Mouse (Mus musculus): ENCODE results near the gene Olfr568. TPM values are rescaled to one million over a fixed set of nuclear protein-coding genes. Genes with fewer than 3 reads are reported as not detected.
A peak's percentile ranks its signal among the peaks of the same experiment; 100 is the strongest.

Gene Olfr568
- not detected in 2 replicates for total RNA-seq (2015)
- not detected in 2 replicates for total RNA-seq (2017)

DNA sequence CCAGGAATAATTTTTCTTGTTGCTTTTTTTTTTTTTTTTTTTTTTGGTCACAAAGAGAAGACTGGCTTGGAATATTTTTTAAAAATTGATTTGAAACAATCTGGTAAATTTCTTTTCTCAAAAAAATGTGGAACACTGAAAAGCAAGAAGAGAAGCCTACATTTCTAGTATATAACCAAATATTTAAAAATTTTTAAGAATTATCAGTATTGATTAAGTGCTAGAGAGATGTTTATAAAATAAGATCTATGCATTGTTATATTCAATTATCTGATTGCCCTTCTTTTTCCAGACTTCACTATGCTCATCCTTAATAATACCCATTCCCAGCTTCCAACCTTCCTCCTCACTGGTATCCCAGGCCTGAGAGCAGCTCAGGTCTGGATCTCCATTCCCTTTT, at the start of gene Olfr568:
Gene Olfr568, plus strand, starts transcription at position 301 of the 400 bp plus-strand sequence.
- no peak for ATAC-seq (ENCODE audit: poor library complexity, severe bottlenecking)

GRCm38 (mm10) chr7:102855807-102856206, 21.1 kb upstream of the Olfr568 start:
- no peak for ATAC-seq (ENCODE audit: poor library complexity, severe bottlenecking)

DNA sequence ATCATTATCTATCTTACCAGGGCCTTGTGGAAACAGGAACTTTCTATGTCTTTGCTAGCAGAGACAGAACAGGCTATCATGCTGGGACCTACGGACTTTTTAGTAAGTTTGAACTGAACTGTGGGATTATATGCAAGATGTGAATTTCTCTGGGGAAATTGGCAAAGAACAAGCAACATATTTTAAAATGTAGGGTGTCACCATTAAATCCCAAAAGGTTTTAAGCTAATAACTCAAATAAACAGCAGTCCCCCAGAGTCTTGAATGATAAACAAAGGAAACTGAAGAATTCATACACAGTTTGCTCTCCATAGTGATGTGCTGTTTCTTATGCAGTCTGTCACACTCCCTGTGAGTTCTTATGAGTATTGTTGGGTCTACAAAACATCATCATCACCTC, 18.3 kb upstream of the Olfr568 start, which contains the start of gene Olfr566:
Gene Olfr566, minus strand, starts transcription at position 101 of the 400 bp plus-strand sequence.
- ATAC-seq (ENCODE audit: poor library complexity, severe bottlenecking) = no peak

DNA sequence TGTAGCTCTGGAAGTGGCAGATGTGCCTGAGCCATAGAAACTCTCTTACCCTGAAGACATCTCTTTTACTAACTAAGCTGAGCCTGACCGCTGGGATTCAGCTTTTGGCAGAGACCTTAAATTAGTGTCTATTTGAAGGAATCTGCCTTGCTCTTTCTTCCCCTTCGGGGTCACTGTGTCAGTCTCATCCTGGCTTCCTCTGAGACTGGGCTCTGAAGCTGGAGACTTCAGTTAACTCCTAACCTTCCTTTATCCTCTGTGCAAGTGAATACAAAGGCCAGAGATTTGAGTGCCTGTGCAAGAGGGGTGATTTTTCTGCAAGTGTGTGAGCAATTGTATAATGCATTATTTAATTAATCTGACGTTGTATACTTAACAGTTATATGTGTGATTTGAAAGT, 13.9 kb downstream of the Olfr568 start, which contains the start of gene Olfr569:
Gene Olfr569, minus strand, starts transcription at position 101 of the 400 bp plus-strand sequence.
- ATAC-seq (ENCODE audit: poor library complexity, severe bottlenecking) = no peak

- ATAC-seq (ENCODE audit: poor library complexity, severe bottlenecking) = no peak
Measured at GRCm38 (mm10) chr7:102915261-102915660, 38.3 kb downstream of the Olfr568 start.

DNA sequence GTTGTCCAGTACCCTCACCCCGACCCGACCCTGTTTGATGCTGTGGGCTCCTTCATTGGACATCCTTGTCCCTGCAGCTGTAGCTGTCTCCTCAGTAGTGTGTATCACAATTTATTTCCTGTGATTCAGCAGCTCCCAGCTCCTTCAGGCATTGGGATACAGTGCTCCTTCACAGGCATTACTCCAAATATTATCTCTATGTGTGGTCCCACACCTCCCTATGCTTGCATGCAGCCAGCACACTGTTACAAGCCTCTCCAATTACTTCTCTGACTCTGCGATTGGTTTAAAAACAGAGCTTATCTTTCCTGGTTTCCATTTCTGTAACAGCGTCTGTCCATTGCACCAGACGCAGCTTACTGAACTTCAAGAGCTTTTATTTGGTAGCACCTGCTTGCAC, 39.5 kb downstream of the Olfr568 start:
- ATAC-seq (ENCODE audit: poor library complexity, severe bottlenecking) = no peak

- ATAC-seq (ENCODE audit: poor library complexity, severe bottlenecking) = no peak
Measured at GRCm38 (mm10) chr7:102917032-102917875, 40.3 kb downstream of the Olfr568 start, which contains the start of gene Olfr571. Gene Olfr571, minus strand, starts transcription at chr7:102917536.

DNA sequence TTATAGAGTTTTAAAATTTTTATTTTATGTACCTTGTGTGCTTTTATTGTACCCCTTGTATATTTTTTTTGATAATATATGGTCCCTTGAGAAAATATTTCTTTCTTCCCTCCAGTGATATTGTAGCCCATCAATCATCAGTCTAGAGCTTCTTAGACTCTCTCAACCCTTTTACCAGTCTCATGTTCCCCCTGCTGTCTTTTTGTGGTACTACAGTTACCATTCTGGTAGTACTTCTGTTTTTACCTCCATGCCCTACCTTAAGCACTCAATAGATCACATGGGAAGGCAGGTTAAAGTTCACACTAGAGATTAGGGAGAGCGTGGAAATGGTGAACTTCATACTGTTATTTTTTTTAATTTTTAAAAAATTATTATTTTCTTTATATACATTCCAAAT, 42.7 kb downstream of the Olfr568 start:
- peak; percentile 51; the same call in 1 of the 2 replicates for ATAC-seq (ENCODE audit: poor library complexity, severe bottlenecking)

- ATAC-seq (ENCODE audit: poor library complexity, severe bottlenecking) = no peak
Measured at GRCm38 (mm10) chr7:102924109-102924508, 47.2 kb downstream of the Olfr568 start, which contains the start of gene Olfr572. Gene Olfr572, plus strand, starts transcription at chr7:102924409.

GRCm38 (mm10) chr7:102927105-102927504, 50.2 kb downstream of the Olfr568 start:
- peak; percentile 69 for ATAC-seq (ENCODE audit: poor library complexity, severe bottlenecking)

Other genes starting within 250 kb of the Olfr568 start
- gene Olfr554, start 238.7 kb upstream of the Olfr568 start, total RNA-seq (2015) = not detected in 2 replicates
- gene Olfr554, start 238.7 kb upstream of the Olfr568 start, total RNA-seq (2017) = not detected in 2 replicates
- not detected in 2 replicates for gene Olfr555, start 218.3 kb upstream of the Olfr568 start, total RNA-seq (2015)
- not detected in 2 replicates for gene Olfr555, start 218.3 kb upstream of the Olfr568 start, total RNA-seq (2017)
- gene Olfr556, start 212.2 kb upstream of the Olfr568 start, total RNA-seq (2015) = not detected in 2 replicates
- gene Olfr556, start 212.2 kb upstream of the Olfr568 start, total RNA-seq (2017) = not detected in 2 replicates
- 3.5 and 3.7 TPM in 2 replicates for gene Trim68, start 189.8 kb upstream of the Olfr568 start, total RNA-seq (2015)
- 2.9 and 3.4 TPM in 2 replicates for gene Trim68, start 189.8 kb upstream of the Olfr568 start, total RNA-seq (2017)
- gene Olfr557, start 181.2 kb upstream of the Olfr568 start, total RNA-seq (2015) = not detected in 2 replicates
- not detected in 2 replicates for gene Olfr557, start 181.2 kb upstream of the Olfr568 start, total RNA-seq (2017)
- gene Olfr558, start 174.9 kb upstream of the Olfr568 start, total RNA-seq (2015) = not detected in 2 replicates
- gene Olfr558, start 174.9 kb upstream of the Olfr568 start, total RNA-seq (2017) = not detected in 2 replicates
- gene Olfr33, start 158.1 kb upstream of the Olfr568 start, total RNA-seq (2015) = not detected in 2 replicates
- gene Olfr33, start 158.1 kb upstream of the Olfr568 start, total RNA-seq (2017) = not detected in 2 replicates
- not detected in 2 replicates for gene Olfr559, start 149.6 kb upstream of the Olfr568 start, total RNA-seq (2015)
- not detected in 2 replicates for gene Olfr559, start 149.6 kb upstream of the Olfr568 start, total RNA-seq (2017)
- gene Olfr560, start 117.8 kb upstream of the Olfr568 start, total RNA-seq (2015) = not detected in 2 replicates
- gene Olfr560, start 117.8 kb upstream of the Olfr568 start, total RNA-seq (2017) = not detected in 2 replicates
- gene Olfr78, start 117.7 kb upstream of the Olfr568 start, total RNA-seq (2015) = not detected in 2 replicates
- gene Olfr78, start 117.7 kb upstream of the Olfr568 start, total RNA-seq (2017) = not detected in 2 replicates
- not detected in 2 replicates for gene Olfr561, start 105.9 kb upstream of the Olfr568 start, total RNA-seq (2015)
- gene Olfr561, start 105.9 kb upstream of the Olfr568 start, total RNA-seq (2017) = not detected in 2 replicates
- not detected in 2 replicates for gene Olfr564, start 73.6 kb upstream of the Olfr568 start, total RNA-seq (2015)
- not detected in 2 replicates for gene Olfr564, start 73.6 kb upstream of the Olfr568 start, total RNA-seq (2017)
- not detected in 2 replicates for gene Olfr566, start 18.4 kb upstream of the Olfr568 start, total RNA-seq (2015)
- gene Olfr566, start 18.4 kb upstream of the Olfr568 start, total RNA-seq (2017) = not detected in 2 replicates
- not detected in 2 replicates for gene Olfr569, start 13.8 kb downstream of the Olfr568 start, total RNA-seq (2015)
- not detected in 2 replicates for gene Olfr569, start 13.8 kb downstream of the Olfr568 start, total RNA-seq (2017)
- not detected in 2 replicates for gene Olfr570, start 17.5 kb downstream of the Olfr568 start, total RNA-seq (2015)
- not detected in 2 replicates for gene Olfr570, start 17.5 kb downstream of the Olfr568 start, total RNA-seq (2017)
- gene Olfr571, start 40.4 kb downstream of the Olfr568 start, total RNA-seq (2015) = not detected in 2 replicates
- not detected in 2 replicates for gene Olfr571, start 40.4 kb downstream of the Olfr568 start, total RNA-seq (2017)
- gene Olfr572, start 47.3 kb downstream of the Olfr568 start, total RNA-seq (2015) = not detected in 2 replicates
- gene Olfr572, start 47.3 kb downstream of the Olfr568 start, total RNA-seq (2017) = not detected in 2 replicates
- gene Olfr573-ps1, start 65.5 kb downstream of the Olfr568 start, total RNA-seq (2015) = not detected in 2 replicates
- not detected in 2 replicates for gene Olfr573-ps1, start 65.5 kb downstream of the Olfr568 start, total RNA-seq (2017)
- gene Olfr574, start 71.3 kb downstream of the Olfr568 start, total RNA-seq (2015) = not detected in 2 replicates
- not detected in 2 replicates for gene Olfr574, start 71.3 kb downstream of the Olfr568 start, total RNA-seq (2017)
- not detected in 2 replicates for gene Olfr575, start 81.7 kb downstream of the Olfr568 start, total RNA-seq (2015)
- not detected in 2 replicates for gene Olfr575, start 81.7 kb downstream of the Olfr568 start, total RNA-seq (2017)
- gene Olfr576, start 85.5 kb downstream of the Olfr568 start, total RNA-seq (2015) = not detected in 2 replicates
- gene Olfr576, start 85.5 kb downstream of the Olfr568 start, total RNA-seq (2017) = not detected in 2 replicates
- gene Olfr577, start 98.8 kb downstream of the Olfr568 start, total RNA-seq (2015) = not detected in 2 replicates
- not detected in 2 replicates for gene Olfr577, start 98.8 kb downstream of the Olfr568 start, total RNA-seq (2017)
- gene Olfr578, start 112.2 kb downstream of the Olfr568 start, total RNA-seq (2015) = not detected in 2 replicates
- not detected in 2 replicates for gene Olfr578, start 112.2 kb downstream of the Olfr568 start, total RNA-seq (2017)
- not detected in 2 replicates for gene Olfr582, start 160.9 kb downstream of the Olfr568 start, total RNA-seq (2015)
- gene Olfr582, start 160.9 kb downstream of the Olfr568 start, total RNA-seq (2017) = not detected in 2 replicates
- gene Olfr583, start 174.2 kb downstream of the Olfr568 start, total RNA-seq (2015) = not detected in 2 replicates
- gene Olfr583, start 174.2 kb downstream of the Olfr568 start, total RNA-seq (2017) = not detected in 2 replicates
- not detected in 2 replicates for gene Olfr584, start 204.8 kb downstream of the Olfr568 start, total RNA-seq (2015)
- not detected in 2 replicates for gene Olfr584, start 204.8 kb downstream of the Olfr568 start, total RNA-seq (2017)
- gene Olfr585, start 220.6 kb downstream of the Olfr568 start, total RNA-seq (2015) = not detected in 2 replicates
- not detected in 2 replicates for gene Olfr585, start 220.6 kb downstream of the Olfr568 start, total RNA-seq (2017)
- gene Olfr586, start 248.5 kb downstream of the Olfr568 start, total RNA-seq (2015) = not detected in 2 replicates
- gene Olfr586, start 248.5 kb downstream of the Olfr568 start, total RNA-seq (2017) = not detected in 2 replicates

Data from megakaryocyte, adult 5-6 weeks (primary cell).